Mouse (Mus musculus) right cerebral cortex, postnatal 4 days (tissue): ENCODE measurements around the gene Ankrd13a.
"Not testable (repeated sequence)": the region's sequence is repeated elsewhere in the genome, so short reads cannot be mapped to it uniquely, and the experiment has no call there.

ENCODE experiments used
- DNase-seq: peaks from one replicate; pipeline ENCODE4 v3.0.0-alpha.2; 2022

Ankrd13a gene

GRCm38 (mm10) chr5:114842155-114842554 lies 67.7 kb downstream of the Ankrd13a start:
- DNase-seq = not testable (repeated sequence)

GRCm38 (mm10) chr5:114842674-114843073 lies 68.2 kb downstream of the Ankrd13a start:
- no peak for DNase-seq

- DNase-seq = not testable (repeated sequence)
These were observed 69.9 kb downstream of the Ankrd13a start for GRCm38 (mm10) chr5:114844371-114844770.

- DNase-seq = no peak
These were observed 77.2 kb downstream of the Ankrd13a start for GRCm38 (mm10) chr5:114851565-114852236.

- DNase-seq = not testable (repeated sequence)
These were observed 78.9 kb downstream of the Ankrd13a start, which contains the start of gene 4930519G04Rik for GRCm38 (mm10) chr5:114853364-114853763. 4930519G04Rik (plus strand) TSS chr5:114853664.
